Mouse (Mus musculus) cerebellum, adult (tissue): ENCODE measurements around the gene Cfap298.

Experiments
- ATAC-seq: cut with Nextera tagmentation; 2 replicates; pipeline ENCODE4 v1.9.2; 2017; ENCODE audit warnings: mild to moderate bottlenecking, moderate library complexity, mixed read lengths; ENCODE audit not compliant: insufficient number of reproducible peaks, low FRiP score, low TSS enrichment

Cfap298 gene

DNA sequence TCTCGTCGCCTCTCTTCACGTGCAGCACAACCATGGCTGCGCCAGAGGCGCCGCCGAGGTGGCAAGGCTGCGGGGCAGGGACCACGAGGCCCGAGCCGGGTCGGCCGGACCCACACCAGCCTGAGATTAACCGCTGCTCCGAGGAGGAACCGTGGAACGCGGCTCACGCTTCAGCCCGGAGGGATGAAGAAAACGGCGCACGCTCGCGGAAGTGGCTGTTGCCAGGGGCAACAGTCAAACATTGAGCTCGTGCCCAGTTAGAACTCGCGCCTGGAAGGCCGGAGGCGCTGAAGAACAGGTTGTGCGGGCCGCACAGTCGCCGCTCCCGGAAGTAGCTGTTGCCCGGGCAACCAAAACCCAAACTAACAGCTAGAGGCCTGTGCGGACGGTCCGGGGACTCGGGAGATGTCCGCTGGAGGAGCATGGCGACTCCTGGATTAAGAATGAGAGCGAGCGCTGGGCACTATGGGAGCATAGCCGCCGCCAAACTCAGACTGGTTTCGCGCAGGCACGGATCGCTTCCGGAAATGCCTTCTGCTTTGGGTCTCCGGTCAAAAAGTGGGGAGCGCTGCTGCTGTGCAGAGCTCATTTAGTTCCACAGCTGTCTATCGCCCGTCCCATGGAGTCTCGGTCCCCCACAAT lies at the start of gene Cfap298:
TSS of gene Cfap298 (minus strand) at position 428 of the 642 bp plus-strand sequence.
- peak; percentile 97 for ATAC-seq

DNA sequence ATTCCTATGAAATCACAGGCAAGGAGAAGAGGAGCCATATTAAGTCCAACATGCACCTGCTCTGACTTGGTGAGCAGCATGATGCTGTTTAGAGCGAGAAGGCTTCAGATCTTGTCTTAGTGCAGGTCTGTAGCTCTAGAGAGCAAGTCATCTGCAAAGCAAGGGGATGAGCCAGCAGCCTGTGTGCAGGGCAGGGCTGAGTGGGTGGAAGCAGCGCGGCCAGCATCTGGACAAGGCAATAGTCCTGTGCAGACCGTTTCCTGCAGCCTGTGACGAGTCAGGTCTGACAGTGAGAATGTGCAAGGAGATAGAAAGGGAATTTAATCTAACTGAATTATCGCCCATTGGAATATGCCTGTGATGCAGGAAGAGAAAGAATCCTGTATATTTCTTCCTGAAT lies 36.1 kb upstream of the Cfap298 start:
- ATAC-seq: no peak

DNA sequence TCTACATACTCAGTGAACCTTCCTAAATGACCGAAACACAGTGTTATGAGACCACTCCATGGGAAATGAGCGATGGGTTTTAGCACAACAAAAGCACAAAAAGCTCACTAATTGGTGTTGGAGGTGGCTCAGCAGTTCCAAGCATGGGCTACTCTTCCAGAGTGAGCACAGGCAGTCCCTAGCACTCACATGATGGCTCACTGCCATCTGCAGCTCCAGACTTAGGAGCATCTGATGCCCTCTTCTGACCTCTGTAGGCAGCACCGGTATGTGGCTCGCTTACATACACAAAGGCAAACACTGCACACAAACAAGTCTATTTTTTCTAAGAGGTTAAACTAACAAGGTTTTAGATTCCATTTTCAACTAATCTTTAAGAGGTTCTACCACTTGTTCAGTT lies 31.3 kb upstream of the Cfap298 start:
- ATAC-seq: no peak

DNA sequence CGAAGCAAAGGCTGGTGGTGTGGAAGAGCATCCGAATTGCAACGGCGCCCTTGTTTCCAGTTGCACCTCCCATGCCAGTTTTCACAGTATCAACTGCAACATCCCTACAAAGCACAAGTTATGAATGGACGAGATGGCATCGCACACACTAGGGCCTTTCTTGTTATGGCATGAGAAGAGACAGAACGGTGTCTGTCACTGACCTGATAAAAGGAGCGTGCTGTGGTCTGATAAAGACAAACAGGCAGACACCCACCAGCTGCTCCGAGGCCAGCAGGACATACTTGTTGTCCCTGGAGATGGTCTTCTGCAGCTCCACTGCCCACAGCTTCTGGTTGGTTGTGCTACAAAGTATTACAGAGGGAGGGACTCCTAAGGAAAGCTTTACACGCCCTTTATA lies 29.4 kb upstream of the Cfap298 start:
- ATAC-seq: no peak

DNA sequence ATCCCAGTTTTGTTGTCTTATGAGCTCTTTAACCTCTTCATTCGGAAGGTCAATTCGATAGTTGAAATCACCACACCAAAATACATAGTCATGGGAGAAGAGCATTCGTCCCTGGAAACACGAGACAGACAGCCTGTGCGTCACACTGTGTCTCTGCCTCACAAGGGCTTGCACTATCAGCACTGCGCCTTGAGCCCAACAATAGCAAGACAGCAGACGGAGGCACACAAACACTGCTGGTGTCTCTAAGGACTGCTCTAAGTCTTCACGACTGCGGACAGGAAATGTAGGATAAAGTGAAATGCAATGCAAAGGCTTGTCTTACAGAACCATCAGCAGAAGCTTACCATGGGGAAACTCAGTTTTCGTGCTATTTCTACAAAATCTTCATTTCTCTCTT lies 29.0 kb upstream of the Cfap298 start:
- ATAC-seq: no peak

DNA sequence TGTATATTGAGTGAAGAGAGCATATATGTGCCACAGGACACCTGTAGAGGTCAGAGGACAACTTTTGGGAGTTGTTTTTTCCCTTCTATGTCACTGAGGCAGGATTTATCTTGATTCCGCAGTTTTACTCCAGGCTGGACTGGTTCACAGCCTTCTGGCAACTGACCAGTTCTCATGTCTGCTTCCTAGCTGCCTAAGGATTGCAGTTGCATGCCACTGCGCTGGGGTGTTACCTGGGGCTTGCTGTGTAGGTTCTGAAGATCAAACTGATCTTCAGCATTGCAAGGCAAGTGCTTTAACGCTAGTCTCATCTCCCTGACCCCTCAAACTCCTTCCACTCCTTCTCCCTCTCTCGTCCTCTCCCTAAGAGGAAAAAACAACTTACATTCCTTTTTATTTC lies 28.3 kb upstream of the Cfap298 start:
- ATAC-seq: no peak

DNA sequence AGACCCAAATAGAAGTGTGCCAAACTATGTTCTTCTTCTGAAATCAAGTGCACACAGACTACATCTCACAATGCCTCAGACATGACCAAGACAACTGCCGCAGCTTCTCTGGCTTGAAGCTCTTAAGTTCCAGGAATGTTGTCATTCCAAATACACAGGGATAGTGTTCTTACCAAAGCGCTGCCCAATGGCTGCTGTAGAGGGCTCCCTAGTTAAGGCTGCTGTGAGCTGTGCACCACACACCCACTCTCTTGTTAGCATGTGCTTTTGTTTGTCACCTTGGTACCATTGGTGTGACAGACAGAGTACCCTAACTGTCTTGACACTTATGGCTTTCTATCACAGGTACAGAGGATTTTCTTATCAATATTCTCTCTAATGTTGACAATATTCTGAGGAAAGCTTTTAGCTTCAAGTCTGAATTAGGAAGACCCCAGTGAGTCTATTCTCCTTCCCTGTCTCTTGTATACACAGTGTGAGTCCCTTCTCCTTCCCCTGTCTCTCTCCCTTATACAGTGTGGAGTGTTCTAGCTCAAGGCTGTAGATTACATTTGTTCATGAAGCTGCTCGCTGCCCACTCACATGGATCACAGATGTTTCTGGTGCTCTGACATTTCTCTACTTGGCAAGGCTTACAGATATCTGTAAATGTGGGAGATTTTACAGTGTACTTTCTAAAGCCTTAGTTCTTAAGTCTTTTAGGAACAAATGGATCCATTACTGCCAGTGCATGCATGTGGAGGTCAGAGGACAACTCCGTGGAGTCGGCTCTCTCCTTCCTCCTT lies 23.6 kb upstream of the Cfap298 start:
- no peak for ATAC-seq

DNA sequence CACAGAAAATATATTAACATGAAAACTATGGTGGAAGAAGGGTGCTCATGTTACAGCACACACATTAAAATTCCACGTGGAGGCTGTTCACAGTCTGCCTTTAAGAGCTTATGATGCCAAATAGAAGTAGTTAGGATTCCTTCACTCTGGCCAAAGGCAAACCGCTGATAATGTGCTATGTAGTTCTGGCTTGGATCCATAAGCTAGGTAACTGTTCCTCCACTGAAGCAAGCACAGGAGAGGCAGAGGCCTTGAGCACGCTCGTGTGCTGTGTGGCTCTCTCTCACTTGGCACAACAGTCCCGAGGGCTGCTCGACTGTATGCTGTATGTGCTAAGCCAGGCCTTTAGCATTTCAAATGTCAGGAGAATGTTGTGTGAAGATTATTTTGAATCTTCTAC lies 20.6 kb upstream of the Cfap298 start:
- ATAC-seq: no peak

DNA sequence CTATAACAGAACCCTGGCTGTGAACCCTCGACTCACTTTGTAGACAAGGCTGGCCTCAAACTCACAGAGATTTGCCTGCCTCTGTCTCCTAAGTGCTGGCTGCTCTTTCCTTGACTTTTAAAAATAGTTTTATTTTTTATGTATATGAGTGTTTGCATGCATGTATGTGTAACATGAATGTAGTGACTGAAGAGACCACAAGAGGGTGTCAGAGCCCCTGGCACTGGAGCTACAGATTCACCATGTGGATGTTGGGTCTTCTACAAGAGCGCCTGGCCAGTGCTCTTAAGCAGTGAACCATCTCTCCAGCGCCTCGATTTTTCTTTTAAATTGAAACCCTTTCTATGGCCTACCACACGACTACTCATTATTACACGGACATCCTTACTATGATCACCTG lies 18.9 kb upstream of the Cfap298 start:
- no peak for ATAC-seq

DNA sequence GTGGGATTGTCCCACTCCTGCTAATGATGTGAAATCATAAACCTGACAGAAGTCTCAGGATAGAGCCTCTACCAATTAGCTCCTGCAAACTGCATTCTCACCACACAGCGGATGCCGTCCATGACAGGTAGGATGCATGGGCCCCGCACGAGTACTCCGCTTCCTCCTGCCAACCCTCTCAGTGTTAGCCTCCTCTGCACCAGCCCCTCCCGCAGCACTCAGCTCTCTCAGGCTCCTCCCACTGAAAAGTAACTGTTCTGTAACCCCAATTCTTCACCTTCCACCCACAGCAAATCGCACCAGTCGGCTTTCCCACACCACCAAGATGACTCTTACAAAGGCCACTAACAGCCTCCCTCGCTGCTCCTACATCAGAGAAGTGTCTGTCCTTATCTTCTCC lies 18.2 kb upstream of the Cfap298 start:
- no peak for ATAC-seq

DNA sequence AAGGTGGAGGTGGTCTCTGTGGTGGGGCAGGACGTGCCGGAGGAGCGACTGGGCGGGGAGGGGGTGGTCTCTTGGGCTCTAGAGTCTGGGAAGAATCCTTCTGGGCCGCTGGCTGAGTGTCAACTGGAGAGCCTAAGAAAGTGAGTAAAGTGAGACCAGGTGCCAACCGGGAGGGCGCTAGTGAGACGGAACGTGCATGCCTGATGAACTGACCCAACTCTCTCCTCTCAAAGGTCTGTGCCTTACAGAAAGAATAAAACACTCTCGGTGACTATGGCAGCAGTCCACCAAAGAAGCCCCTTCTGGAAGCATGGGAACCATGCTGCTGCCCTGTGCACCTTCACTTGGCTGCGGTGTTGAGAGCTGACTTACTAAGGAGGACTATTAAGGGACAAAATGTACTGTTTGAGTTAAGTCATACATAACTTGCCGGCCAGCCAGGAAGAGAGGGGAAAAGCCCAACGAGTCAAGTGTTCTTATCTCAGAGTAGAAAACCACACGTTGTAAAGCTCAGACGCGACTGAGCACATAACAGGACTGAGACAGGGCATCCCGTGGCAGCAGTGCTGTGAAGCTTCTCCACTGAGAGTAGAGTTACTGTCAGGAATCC lies 15.5 kb upstream of the Cfap298 start:
- no peak for ATAC-seq

DNA sequence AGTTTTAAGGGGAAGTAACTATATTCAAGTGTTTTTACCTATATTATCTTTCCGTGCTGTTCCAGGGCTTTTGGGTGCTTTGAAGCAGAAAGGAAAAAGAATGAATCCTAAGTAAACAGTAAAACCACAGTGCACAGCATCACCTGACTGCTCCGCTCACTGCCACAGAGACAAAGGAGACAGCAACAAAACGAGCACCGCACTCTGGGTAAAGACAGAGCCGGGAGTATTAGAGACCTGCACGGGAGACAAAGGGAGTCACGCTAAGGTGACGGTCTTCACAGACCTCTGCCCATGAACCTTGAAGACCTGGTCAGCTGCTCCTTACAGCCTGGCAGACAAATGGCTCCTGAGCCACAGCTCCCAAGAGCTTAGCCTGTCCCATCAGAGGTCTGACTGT lies 12.1 kb upstream of the Cfap298 start:
- no peak for ATAC-seq

DNA sequence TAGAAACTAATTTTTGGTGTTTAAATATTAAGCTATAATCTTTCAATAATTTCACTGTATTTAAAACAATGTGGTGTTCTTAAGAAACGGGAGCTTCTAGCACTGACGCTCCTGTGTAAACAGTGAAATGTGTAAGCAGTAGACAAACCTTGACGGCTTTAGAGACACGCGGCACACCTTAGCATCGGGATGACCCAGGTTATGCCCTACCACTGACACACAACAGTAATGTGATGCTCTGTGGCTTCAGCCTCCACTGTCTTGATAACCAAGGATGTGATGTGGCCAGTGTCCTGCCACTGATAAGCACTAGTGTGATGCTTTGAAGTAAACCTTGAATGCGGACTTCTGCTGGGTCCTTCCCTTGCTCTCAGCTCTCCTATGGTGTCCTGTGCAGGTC lies 6.3 kb upstream of the Cfap298 start:
- no peak for ATAC-seq

DNA sequence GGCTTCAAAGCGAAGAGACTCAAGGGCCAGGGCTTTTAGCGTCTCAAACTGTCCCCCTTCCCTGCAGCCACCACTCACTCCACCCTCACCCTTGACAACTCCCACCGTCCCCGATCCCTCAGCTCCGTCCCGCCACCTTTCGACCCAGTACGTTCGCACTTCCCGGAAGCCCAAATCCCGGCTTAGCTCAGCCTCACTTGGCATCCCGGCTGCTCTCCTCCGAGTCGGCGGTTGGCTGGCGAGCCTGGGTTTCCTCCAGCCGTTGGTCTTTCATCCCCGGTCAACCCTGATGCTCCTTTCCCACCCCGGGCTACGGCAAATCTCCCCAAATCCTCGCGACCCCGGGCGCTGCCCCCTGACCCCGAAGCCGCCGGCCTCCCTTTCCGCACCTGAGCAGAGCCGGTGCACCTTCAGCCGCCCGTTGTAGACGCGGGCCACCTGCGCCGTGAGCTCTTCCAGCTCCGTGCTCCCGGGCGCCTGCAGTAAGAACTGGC lies 674 bp downstream of the Cfap298 start:
- ATAC-seq: peak; percentile 59

DNA sequence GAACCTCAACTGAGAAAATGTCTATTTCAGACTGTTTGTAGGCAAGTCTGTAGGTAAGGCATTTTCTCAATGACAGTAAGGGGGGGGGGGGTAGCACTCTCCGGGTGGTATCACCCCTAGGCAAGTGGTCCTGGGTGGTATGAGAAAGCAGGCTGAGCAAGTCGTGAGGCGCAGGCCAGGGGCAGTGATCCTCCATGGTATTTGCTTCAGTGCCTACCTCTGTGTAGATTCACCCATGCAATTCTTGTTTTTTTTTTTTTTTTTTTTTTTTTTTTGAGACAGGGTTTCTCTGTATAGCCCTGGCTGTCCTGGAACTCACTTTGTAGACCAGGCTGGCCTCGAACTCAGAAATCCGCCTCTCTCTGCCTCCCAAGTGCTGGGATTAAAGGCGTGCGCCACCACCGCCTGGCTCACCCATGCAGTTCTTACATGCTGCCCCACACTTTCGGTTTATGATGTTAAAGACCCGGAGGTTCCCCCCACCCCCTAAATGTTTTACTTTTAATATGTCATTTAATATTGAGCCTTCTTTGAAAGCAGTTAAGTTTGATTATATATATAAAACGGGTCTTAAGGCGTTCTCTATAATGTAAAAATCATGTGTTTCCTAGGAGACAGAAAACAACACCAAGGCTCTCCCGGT lies 1.3 kb downstream of the Cfap298 start:
- no peak for ATAC-seq

DNA sequence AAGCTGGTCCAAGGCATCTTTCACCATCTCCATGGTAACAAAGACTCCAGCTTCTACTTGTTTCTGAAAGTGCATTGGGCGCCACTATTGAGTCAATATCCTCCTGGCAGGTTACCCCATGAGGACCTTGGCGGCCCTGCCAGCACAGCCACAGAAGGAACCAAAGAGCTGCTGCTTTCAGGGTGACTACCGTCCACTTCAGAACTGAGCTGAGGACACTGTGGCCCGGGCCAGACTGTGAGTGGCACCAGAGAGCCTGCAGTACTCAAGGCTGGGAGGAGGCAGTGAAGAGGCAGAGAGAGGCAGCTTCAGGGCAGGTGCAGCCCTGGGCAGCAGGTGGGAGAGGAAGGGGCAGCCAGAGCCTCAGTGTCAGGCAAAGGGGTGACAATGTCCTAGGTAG lies 7.5 kb downstream of the Cfap298 start:
- ATAC-seq: no peak

DNA sequence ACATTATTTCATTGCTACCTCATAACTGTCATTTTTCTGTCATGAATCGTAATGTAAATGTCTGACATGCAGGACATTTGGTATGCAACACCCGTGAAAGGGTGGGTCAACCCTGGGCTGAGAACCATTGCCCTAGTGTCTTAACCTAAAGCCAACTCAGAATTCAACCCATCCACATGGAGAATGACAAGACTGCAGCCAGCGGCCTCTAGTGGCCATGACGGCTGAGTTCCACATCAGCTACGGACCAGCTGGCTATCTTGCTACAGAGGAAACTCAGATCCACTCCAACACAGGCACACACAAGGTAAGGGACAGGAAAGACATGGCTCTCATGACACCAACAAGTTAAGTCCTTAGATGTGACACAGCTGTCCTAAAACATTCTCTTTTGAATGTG lies 9.5 kb downstream of the Cfap298 start:
- peak; percentile 37; the same call in 1 of the 2 replicates for ATAC-seq

DNA sequence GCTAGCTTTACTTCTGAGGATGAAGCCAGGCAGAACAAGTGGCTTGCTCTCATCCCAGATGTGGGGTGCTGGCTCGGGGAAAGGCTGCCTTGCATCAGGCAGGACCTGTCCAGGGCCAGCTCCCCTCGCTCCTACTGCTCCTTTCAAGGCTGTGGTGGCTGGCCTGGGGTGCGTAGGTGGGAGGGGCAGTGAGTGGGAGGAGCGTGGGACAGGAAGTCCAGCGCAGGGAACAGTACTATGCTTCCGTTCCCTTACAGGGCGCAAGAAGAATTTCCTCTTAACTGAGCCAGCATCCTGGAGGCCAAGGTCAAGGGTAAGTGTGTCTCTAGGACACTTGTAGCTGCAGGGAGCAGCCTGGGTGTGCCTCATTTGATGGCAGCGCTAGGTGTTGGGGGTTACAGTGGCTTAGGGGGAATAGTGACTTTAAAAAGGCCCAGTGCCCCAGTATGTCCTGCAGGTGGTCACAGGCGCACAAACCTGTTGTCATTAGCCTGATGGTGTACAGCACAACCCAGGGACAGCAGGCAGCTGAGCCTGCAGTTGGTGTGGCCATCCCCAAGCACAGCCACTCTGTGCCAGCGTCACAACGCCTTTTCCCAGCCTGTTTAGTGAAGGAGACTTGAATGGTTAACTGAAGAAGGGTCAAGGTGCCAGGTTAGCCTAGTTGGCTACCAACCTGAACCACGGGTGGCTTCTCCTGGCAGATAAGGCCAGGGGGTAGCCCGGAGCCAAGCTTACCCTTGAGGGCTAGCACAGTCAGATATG lies 10.1 kb downstream of the Cfap298 start:
- ATAC-seq: no peak

DNA sequence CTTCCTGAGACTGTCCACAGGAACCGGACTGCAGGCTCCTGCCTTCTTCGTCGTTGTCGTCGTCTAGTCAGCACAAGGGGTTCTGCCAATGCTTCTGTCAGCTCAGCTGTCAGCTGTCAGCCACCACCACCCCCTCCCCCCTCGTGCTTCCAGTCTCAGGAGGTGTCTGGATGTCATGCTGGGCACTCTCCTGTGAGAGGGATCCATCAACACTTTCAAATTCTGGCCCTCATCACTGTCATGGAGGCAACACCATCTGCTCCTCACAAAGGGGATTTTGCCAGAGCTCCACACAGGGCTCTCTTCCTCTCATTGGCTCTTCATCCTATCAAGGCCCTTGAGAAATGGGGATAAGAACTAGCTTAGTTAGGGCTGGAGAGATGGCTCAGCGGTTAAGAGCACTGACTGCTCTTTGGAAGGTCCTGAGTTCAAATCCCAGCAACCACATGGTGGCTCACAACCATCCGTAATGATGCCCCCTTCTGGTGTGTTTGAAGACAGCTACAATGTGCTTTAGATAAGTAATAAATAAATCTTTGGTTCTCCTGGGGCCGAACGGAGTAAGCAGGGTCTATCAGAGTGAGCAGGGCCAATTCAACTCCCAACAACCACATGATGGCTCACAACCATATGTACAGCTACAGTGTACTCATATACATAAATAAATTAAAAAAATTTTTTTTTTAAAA lies 13.3 kb downstream of the Cfap298 start:
- ATAC-seq: peak; percentile 57

DNA sequence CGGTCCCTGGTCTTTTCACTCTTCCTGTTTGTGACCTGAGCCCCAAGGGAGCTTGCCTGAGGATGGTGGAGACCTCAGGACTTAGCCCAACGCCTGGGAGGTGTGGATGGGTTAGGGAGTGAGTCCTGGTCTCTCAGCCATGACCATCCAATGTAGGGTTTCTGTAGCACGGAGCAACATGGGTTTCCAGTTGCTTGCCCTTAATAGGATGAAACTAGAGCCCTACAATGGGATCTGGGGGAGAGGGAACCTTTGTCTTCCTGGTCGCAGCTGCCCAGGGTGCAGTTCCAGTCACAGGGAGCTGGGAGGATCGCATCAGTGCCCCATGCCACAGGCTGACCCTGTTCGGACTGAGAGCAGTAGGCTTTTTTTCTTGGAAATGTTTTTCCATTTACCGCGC lies 17.8 kb downstream of the Cfap298 start:
- no peak for ATAC-seq
